In the genomic region with DNA sequence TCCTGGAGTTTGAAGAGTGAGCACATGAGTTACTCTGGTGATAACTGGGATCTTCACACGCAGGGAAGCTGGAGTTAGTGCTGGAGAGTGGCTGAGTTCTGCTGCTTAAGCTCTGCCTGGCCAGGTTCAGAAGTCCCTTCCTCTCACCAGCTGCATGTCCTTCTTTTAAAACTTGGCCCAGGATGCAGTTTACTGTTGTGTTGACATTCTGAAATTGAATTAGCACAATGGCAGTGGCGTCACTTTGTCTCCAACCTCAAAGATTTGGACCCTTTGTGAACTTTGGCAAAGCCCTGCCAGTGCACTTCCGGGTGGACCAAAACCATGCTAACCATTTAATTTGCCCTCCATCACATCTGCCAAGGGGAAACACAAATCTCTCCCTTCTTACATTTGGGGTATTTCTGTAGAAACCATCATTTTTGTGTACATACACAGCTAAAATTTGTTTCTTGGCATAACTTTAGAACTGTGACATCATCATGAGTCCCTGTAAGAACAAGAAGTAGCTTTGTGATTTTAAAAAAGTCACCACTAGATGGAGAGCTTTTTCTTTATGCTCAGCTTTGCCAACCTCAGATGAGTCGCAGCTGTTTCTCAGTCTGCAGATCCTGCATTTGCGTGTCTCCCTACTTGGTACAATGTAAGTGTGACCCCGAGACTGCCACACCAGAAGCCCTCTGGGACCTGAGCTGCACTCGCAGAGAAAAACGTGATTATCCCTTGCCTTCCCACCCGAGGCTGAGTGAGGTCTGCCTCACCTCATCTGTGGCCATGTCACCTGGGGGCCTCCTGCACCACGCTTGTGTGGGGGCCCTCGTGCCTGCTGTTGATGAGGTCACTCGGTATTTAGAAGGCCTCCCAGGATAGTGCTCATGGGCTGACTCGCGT, we compare ENCODE assay signal across 8 mouse cellular contexts. TPM values are rescaled to one million over a fixed set of nuclear protein-coding genes. Genes with fewer than 3 reads are reported as not detected.
DNase-seq lines count a peak whose midpoint lies in the region; ATAC-seq lines count a peak whose summit lies in the region.

No protein-coding gene starts in this region.

- 71% methylated on average over 14 of the region's 14 CpGs for WGBS in midbrain, embryonic 11.5 days
- WGBS in midbrain, embryonic 10.5 days, result 75% methylated on average over 14 of the region's 14 CpGs
- WGBS in heart, embryonic 12.5 days, result 62% methylated on average over 14 of the region's 14 CpGs
- WGBS in neural tube, embryonic 12.5 days, result 66% methylated on average over 14 of the region's 14 CpGs

- H3K4me3 ChIP-seq in midbrain, embryonic 11.5 days (ENCODE audit: low read depth, low read length), result no peak overlapping the region
- no peak overlapping the region for H3K4me3 ChIP-seq in midbrain, embryonic 10.5 days
- no peak overlapping the region for H3K4me3 ChIP-seq in heart, embryonic 12.5 days
- no peak overlapping the region for H3K4me3 ChIP-seq in neural tube, embryonic 12.5 days

- H3K9ac ChIP-seq in midbrain, embryonic 11.5 days (ENCODE audit: low read length), result no peak overlapping the region
- H3K9ac ChIP-seq in heart, embryonic 12.5 days, result no peak overlapping the region
- H3K9ac ChIP-seq in neural tube, embryonic 12.5 days, result no peak overlapping the region

- H3K4me2 ChIP-seq in midbrain, embryonic 11.5 days, result no peak overlapping the region
- H3K4me2 ChIP-seq in heart, embryonic 12.5 days, result no peak overlapping the region
- no peak overlapping the region for H3K4me2 ChIP-seq in neural tube, embryonic 12.5 days (replicated peaks)

- H3K9me3 ChIP-seq in midbrain, embryonic 11.5 days (ENCODE audit: control insufficient read depth, low read length), result no peaks in the 10 kb centered on the region
- H3K9me3 ChIP-seq in midbrain, embryonic 10.5 days (replicated peaks), result no peaks in the 10 kb centered on the region
- no peaks in the 10 kb centered on the region for H3K9me3 ChIP-seq in heart, embryonic 12.5 days (replicated peaks)
- H3K9me3 ChIP-seq in neural tube, embryonic 12.5 days, result no peaks in the 10 kb centered on the region

- no peaks in the 10 kb centered on the region for H3K4me1 ChIP-seq in midbrain, embryonic 11.5 days (ENCODE audit: control insufficient read depth, insufficient read depth, low read length)
- no peaks in the 10 kb centered on the region for H3K4me1 ChIP-seq in midbrain, embryonic 10.5 days
- H3K4me1 ChIP-seq in heart, embryonic 12.5 days (replicated peaks), result peaks cover 12% of the 10 kb centered on the region
- H3K4me1 ChIP-seq in neural tube, embryonic 12.5 days, result no peaks in the 10 kb centered on the region

- DNase-seq in midbrain, embryonic 11.5 days (ENCODE audit: low spot score, missing footprints), result peak; percentile 89
- no peak for DNase-seq in midbrain, embryonic 10.5 days (ENCODE audit: low spot score)
- DNase-seq in adipocyte (ENCODE audit: low spot score), result peak; percentile 88
- DNase-seq in kidney, postnatal 4 days, result peak; percentile 43 to 61
- no peak for DNase-seq in adrenal gland, postnatal 4 days (ENCODE audit: low spot score in 2 of 2)
- DNase-seq in spleen, adult 18-20 months, result no peak

- peak; percentile 56; the same call in 1 of the 2 replicates for ATAC-seq in midbrain, embryonic 11.5 days (ENCODE audit: low FRiP score)
- ATAC-seq in heart, embryonic 12.5 days (ENCODE audit: insufficient number of reproducible peaks, low FRiP score), result peak; percentile 59
- peak; percentile 60 for ATAC-seq in neural tube, embryonic 12.5 days (ENCODE audit: low FRiP score, low read depth)

- no peak overlapping the region for H3K27ac ChIP-seq in midbrain, embryonic 11.5 days (ENCODE audit: low read depth, low read length)
- H3K27ac ChIP-seq in midbrain, embryonic 10.5 days (replicated peaks), result no peak overlapping the region
- H3K27ac ChIP-seq in heart, embryonic 12.5 days (ENCODE audit: poor library complexity, severe bottlenecking), result no peak overlapping the region; the same call in 1 of the 2 replicates
- H3K27ac ChIP-seq in neural tube, embryonic 12.5 days, result no peak overlapping the region

- peaks cover 23% of the 10 kb centered on the region for H3K36me3 ChIP-seq in midbrain, embryonic 11.5 days (ENCODE audit: control insufficient read depth, insufficient read depth, low read length)
- peaks cover 55% of the 10 kb centered on the region for H3K36me3 ChIP-seq in midbrain, embryonic 10.5 days
- H3K36me3 ChIP-seq in heart, embryonic 12.5 days, result peaks cover 50% of the 10 kb centered on the region
- H3K36me3 ChIP-seq in neural tube, embryonic 12.5 days, result peaks cover 44% of the 10 kb centered on the region

- no peaks in the 10 kb centered on the region for H3K27me3 ChIP-seq in midbrain, embryonic 11.5 days (ENCODE audit: control insufficient read depth, insufficient read depth, low read length)
- H3K27me3 ChIP-seq in midbrain, embryonic 10.5 days (ENCODE audit: low read depth, poor library complexity, severe bottlenecking), result peaks cover 24% of the 10 kb centered on the region
- no peaks in the 10 kb centered on the region for H3K27me3 ChIP-seq in heart, embryonic 12.5 days (replicated peaks)
- H3K27me3 ChIP-seq in neural tube, embryonic 12.5 days (replicated peaks), result no peaks in the 10 kb centered on the region

RNA-seq across cellular contexts. Expression of a gene that starts 21.1 kb away (rescaled TPM):
- polyA plus RNA-seq in midbrain, embryonic 11.5 days (2014; fragmentation: Nextera tagmentation; extraction: Ambion mirVana), result 435 and 478 TPM in 2 replicates
- polyA plus RNA-seq in midbrain, embryonic 10.5 days (2016; fragmentation: Nextera tagmentation; extraction: Ambion mirVana), result 309 and 361 TPM in 2 replicates
- polyA plus RNA-seq in heart, embryonic 12.5 days (2016; fragmentation: Nextera tagmentation; extraction: Ambion mirVana), result 507 and 511 TPM in 2 replicates
- polyA plus RNA-seq in neural tube, embryonic 12.5 days (2016; fragmentation: Nextera tagmentation; extraction: Ambion mirVana), result 454 TPM in 2 replicates
- 100 to 1,000 TPM; 428 to 430 TPM for total RNA-seq in adrenal gland, postnatal 4 days (2021)

RNA-seq across cellular contexts. Expression of a gene that starts 51.8 kb away (rescaled TPM):
- polyA plus RNA-seq in midbrain, embryonic 11.5 days (2014; fragmentation: Nextera tagmentation; extraction: Ambion mirVana), result 1.9 and 2.7 TPM in 2 replicates
- polyA plus RNA-seq in midbrain, embryonic 10.5 days (2016; fragmentation: Nextera tagmentation; extraction: Ambion mirVana), result 1.4 and 2.3 TPM in 2 replicates
- 1.2 and 1.4 TPM in 2 replicates for polyA plus RNA-seq in heart, embryonic 12.5 days (2016; fragmentation: Nextera tagmentation; extraction: Ambion mirVana)
- 1.8 and 2.6 TPM in 2 replicates for polyA plus RNA-seq in neural tube, embryonic 12.5 days (2016; fragmentation: Nextera tagmentation; extraction: Ambion mirVana)
- total RNA-seq in adrenal gland, postnatal 4 days (2021), result 10 to 100 TPM; 11.8 to 15.7 TPM

RNA-seq across cellular contexts. Expression of a gene that starts 58.5 kb away (rescaled TPM):
- polyA plus RNA-seq in midbrain, embryonic 11.5 days (2014; fragmentation: Nextera tagmentation; extraction: Ambion mirVana), result 11.1 and 12.4 TPM in 2 replicates
- 17.9 and 19.4 TPM in 2 replicates for polyA plus RNA-seq in midbrain, embryonic 10.5 days (2016; fragmentation: Nextera tagmentation; extraction: Ambion mirVana)
- polyA plus RNA-seq in heart, embryonic 12.5 days (2016; fragmentation: Nextera tagmentation; extraction: Ambion mirVana), result 49.9 and 51.3 TPM in 2 replicates
- polyA plus RNA-seq in neural tube, embryonic 12.5 days (2016; fragmentation: Nextera tagmentation; extraction: Ambion mirVana), result 19.7 and 21.5 TPM in 2 replicates
- total RNA-seq in adrenal gland, postnatal 4 days (2021), result 10 to 100 TPM; 51.9 to 53.1 TPM

Comparison
In these comparisons a context has a peak if more than half of its experiments do, and no peak if none do; other contexts are left out.
1. DNase-seq: peak in midbrain, embryonic 11.5 days (single experiment), adipocyte (single experiment) and kidney, postnatal 4 days (2 of 2); none in midbrain, embryonic 10.5 days (single experiment), adrenal gland, postnatal 4 days (0 of 2) and spleen, adult 18-20 months (0 of 2).
2. Peak in every context shown above with its lines, with median percentiles within 50 percentile points of each other: ATAC-seq.